Mouse (Mus musculus) brain, embryonic 14.5 days (tissue): ENCODE measurements around the gene Maml2. TPM values are rescaled to one million over a fixed set of nuclear protein-coding genes. Genes with fewer than 3 reads are reported as not detected.
A peak's percentile ranks its signal among the peaks of the same experiment; 100 is the strongest.

Experiments used
- DNase-seq: peaks from one replicate; pipeline ENCODE4 v3.0.0-alpha.2; 2011; ENCODE audit warnings: low read depth
- CTCF ChIP-seq: fragments of 200-500 bp; IDR thresholded peaks from 2 replicates; pipeline ENCODE4 v1.5.1; 2012; ENCODE audit warnings: inconsistent platforms, mild to moderate bottlenecking, moderate library complexity, borderline replicate concordance; ENCODE audit not compliant: insufficient read depth, insufficient read length; ENCODE audit errors: extremely low read depth
- POLR2A ChIP-seq: fragments of 200-500 bp; IDR thresholded peaks from 2 replicates; pipeline ENCODE4 v1.6.1; 2012; ENCODE audit warnings: mild to moderate bottlenecking, inconsistent platforms, borderline replicate concordance; ENCODE audit not compliant: poor library complexity, insufficient read depth, insufficient read length, severe bottlenecking; ENCODE audit errors: extremely low read depth
- polyA plus RNA-seq: library from polyadenylated mRNA; depleted of rRNA; stranded (reverse); fragments of >200 nt; gene quantifications from 2 replicates; pipeline ENCODE4 v1.2.3, GENCODE M21; 2012

Maml2 gene
- polyA plus RNA-seq, 1 experiment: 9.8 TPM

DNA sequence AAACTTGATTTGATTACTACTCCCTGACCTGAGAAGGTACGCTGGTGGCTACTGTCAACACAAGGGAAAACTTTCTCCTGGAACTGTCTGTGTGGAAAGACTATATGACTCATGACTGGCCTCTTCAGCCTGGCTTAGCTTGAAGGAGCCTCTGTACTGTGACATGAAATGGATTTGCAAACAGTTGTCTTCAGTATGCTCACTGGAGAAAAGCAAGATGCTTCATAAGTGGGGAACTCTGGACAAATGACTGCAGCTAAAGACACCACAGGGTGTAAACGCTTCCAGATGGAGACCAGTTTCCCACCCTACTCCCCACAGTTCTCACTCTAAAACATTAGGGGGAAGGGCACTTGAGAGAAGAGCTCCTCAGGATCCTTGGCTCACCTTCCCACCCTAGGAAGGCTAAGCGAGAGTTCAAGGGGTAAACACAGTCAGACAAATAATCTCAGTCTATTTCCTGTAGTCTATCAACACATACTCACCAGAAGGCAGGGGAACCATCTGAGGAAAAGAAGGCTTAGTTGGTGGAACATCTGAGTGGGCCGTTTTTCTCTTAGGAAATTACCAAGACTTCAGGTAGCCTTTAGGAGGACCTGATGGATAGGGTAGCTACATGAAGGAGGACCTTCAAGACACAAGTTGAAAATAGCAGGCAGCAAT, 167.7 kb downstream of the Maml2 start:
- no peak for DNase-seq
- no peak for TF ChIP-seq CTCF
- TF ChIP-seq POLR2A: no peak

- TF ChIP-seq POLR2A: no peak
- TF ChIP-seq CTCF: no peak
- DNase-seq: no peak
These were observed 168.6 kb downstream of the Maml2 start for GRCm38 (mm10) chr9:13466351-13466750.

DNA sequence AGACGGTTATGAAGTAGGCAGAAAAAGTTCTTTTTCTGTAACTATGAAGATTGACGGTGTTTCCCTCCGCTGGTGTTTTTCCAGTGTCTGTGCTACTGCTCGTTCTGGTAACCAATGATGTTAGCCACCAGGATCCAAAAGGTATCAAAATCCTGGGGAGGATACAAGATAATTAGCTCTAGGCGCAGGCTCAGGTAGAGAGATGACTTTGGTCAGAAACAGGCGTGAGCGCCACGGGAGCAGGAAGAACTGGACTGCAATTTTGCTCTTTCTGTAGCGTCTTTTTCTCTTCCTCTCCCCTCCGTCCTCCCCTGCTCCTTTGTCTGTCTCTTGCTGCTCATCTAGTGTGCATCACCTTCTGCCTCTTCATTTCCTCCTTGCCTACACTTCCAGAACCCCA, 169.1 kb downstream of the Maml2 start:
- no peak for TF ChIP-seq POLR2A
- TF ChIP-seq CTCF: no peak
- DNase-seq: no peak

GRCm38 (mm10) chr9:13467745-13468144, 170.0 kb downstream of the Maml2 start:
- TF ChIP-seq CTCF (no peak), POLR2A (no peak)
- DNase-seq: no peak

- TF ChIP-seq CTCF: no peak
- no peak for TF ChIP-seq POLR2A
- DNase-seq: no peak
These were observed 171.0 kb downstream of the Maml2 start for GRCm38 (mm10) chr9:13468778-13469177.

DNA sequence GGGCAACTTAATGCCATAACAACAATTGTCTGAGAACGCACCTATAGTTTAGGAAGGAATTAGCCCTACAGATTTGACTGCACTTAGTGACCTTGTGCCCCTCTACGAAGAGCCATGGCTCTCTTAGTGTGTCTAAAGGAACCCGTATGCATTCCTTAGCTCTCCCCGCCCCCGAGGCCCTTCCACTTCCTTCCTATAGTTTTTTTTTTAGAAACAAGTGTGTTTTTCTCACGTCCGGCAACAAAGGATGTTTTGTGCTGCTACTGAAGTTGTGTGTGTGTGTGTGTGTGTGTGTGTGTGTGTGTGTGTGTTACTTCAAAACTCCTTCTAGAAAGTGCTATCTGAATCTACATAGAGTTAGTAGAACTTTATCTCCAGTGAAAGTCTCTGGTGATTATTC, 172.3 kb downstream of the Maml2 start:
- DNase-seq: no peak

GRCm38 (mm10) chr9:13474951-13475350, 177.2 kb downstream of the Maml2 start:
- TF ChIP-seq POLR2A: no peak
- no peak for TF ChIP-seq CTCF
- no peak for DNase-seq

More for the DNA sequence above, 172.3 kb downstream of the Maml2 start:
- TF ChIP-seq CTCF (no peak), POLR2A (no peak)

DNA sequence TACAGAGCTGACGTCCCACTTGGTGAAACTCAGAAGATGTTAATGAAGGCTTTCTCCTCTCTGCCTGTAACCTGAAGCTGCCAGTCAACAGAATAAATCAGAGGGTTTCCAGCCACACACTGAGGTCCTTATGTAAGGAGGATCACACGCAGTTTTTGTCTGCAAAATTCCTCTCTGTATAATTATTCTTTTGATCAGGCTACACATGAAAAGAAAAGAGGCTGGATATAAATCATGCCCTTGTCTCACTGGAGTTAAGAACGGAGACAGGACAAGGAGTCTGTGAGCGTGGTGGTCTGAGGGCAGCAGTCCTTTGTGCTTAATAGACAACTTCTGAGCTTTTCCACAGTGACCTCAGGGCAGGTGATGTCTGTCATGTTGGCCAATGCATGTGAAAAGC, 181.5 kb downstream of the Maml2 start:
- DNase-seq: peak; percentile 56
- no peak for TF ChIP-seq CTCF
- TF ChIP-seq POLR2A: no peak

DNA sequence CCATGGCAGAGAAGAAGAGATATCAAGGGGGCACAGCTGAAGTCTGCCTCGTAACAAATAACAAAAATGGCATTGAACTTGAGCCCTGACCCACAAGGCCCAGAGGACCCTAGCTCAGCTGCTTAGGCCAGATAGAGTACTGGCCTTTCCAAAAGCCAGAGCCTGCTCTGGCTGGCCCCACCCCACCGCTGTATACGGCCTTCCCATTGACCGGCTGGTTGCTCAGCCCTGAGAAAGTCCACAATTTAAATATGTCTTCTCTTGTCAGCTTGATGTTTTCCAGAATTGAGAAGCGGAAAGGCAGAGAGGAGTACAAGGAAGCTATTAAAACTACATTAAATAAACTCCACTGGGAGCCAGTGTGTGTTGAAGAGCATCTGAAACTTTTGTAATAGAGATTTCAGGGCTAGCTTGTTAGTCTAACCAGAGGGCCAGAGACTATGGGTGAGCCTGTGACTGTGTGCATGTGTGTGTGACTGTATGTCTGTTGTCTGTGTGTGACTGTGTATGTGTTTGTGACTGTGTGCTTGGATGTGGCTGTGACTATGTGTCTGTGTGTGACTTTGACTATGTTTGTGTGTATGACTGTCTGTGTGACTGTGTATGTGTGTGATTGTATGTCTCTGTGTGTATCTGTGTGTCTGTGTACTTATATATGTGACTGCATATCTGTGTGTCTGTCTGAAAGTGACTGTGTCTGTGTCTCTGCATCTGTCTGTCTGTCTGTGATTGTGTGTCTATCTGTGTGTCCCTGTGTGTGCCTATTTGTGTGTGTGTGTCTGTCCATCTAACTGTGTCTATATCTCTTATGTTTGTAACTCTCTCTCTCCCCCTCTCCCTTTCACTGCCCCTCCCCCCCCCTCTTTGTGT, 185.7 kb downstream of the Maml2 start:
- no peak for DNase-seq
- no peak for TF ChIP-seq CTCF
- no peak for TF ChIP-seq POLR2A

DNA sequence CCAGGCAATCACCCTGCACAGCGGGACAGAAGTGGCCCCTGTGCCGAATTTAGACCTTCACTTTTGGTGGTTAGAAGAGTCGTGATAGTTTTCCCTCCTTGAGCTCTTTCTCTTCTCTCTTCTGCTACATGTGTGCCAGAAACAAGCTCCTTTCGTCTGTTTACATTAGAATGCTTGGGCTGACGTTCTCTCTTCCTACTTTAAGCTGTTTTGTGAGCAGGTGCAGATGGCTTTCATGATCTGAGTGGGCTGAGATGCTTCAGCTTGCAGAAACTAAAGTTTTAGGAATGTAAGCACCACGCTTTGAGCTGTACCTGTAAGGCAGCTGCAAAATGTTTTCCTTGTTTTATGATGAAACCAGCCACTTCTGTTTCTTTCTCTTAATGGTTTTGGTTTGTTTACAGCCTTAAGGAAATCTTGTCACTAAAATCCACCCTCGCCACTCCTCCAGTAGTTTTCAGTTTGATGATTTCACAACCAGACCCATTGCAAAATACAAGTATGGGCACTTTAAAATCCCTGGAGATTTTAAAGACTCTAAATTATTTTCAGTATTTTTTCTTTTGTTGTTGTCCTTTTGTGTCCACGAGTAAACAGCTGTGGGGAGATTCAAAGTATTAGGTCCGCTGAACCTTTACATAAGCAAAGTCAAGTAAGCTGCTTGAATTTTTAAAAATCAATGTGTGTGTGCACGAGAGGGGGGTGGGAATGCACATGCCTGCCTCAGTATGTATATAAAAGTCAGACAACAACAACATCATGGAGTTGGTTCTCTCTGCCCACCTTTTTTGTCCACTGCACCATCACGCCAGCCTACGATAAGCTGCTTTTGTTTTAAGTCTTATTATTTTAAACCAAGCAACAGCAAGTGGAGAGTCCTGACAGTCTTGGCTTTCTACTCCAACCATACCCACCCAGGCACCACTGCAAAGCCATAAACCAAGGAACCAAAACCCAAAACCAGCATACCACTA, 186.8 kb downstream of the Maml2 start:
- TF ChIP-seq POLR2A (no peak), CTCF (no peak)
- DNase-seq: peak; percentile 37

DNA sequence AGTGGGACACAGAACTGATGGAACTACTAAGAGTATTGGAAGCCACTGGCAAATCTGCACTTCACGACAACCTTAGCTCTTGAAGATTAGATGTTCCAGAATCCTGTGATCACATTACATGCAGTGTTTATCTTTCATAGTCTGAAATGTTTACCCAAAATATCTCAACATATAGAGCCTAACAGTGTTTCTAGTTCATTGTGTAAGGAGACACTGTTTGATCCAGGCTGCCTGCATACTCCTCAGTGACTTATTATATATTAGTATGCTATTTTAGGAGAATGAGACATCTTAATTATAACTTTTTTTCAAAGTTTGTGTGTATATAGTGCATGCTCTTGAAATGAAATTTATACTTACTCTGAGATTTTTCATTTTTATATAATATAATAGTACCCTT, 188.2 kb downstream of the Maml2 start:
- TF ChIP-seq POLR2A: no peak
- TF ChIP-seq CTCF: no peak
- no peak for DNase-seq
